Mouse (Mus musculus) brown adipose tissue, adult 24 weeks (tissue): Measurements from ENCODE around the gene Cyp2s1. TPM values are rescaled to one million over a fixed set of nuclear protein-coding genes. Genes with fewer than 3 reads are reported as not detected.
A peak's percentile ranks its signal among the peaks of the same experiment; 100 is the strongest.

ENCODE experiments used
- H3K27ac ChIP-seq: fragments of 200-500 bp; replicated peaks from 2 replicates; pipeline ENCODE4 v1.5.1; 2012; ENCODE audit warnings: low read depth, mild to moderate bottlenecking, low read length
- H3K4me1 ChIP-seq: fragments of 200-500 bp; 2 replicates; pipeline ENCODE4 v1.6.1; 2012; ENCODE audit warnings: low read length, mixed read lengths; ENCODE audit not compliant: control insufficient read depth, insufficient read depth, insufficient read length
- H3K4me3 ChIP-seq: fragments of 200-500 bp; 2 replicates; pipeline ENCODE4 v1.5.1; 2012; ENCODE audit warnings: low read depth, mild to moderate bottlenecking, low read length, moderate library complexity; ENCODE audit not compliant: insufficient read depth
- polyA plus RNA-seq: library from polyadenylated mRNA; stranded (reverse); fragments of >200 nt; gene quantifications from 2 replicates; pipeline ENCODE4 v1.2.4, GENCODE M21; 2012; ENCODE audit not compliant: missing spikeins, insufficient read depth, insufficient read length

The Cyp2s1 gene
- polyA plus RNA-seq: not detected in 2 replicates

DNA sequence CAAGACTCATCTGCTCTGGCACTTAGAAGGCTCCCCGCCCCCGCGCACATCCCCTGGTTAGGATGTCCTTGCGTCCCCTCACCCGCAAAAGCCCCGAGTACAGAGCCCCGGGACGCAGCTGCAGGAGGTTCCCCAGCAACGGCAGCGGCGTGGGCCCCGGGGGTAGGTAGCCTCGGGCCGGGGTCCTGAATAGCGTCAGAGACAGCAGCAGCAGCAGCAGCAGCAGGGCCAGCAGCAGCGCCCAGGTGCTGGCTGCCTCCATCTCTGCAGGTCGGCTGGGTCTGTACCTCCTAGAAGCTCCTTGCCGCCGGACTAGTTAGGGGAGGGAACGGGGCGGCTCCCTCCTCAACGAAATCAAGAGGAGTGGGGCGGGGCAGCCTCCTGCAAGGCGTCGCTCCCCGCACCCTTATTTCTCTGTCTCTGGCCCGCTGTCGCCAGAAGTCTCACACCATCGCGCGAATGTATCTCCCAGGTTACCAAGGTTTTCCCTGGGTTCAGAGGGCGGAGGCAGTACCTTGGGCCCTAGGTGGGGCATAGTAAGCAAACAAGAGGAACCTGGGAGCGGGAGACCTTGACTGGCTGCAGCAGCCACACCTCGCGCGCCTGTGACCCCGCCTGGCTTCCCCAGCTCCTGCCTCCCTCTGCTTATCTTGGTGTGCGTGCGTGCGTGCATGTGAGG is at the start of gene Cyp2s1:
Gene Cyp2s1, minus strand, starts transcription at position 673 of the 679 bp plus-strand sequence.
- Histone ChIP-seq H3K4me3 (peak within 1 kb of the TSS; percentile 45), H3K27ac (no peak within 1 kb of the TSS)

DNA sequence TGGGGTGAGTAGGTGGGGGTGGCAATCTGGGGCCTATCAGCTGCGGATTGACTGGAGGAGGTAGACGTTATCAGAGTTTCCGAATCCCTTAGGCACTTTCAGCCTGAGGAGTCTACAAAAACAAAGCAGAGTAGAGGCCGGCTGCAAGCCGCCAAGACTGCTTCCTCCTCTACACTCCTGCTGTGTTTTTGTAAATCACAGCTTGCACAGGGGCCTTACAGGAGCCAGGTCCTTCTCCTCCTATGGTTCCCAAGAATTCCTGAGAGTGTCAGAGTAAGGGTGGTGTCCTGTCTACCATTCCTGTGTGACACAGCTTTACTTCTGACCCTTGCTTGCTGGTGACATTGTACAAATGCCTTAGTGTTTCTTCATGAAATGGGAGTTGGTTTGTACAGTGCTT is 48.1 kb upstream of the Cyp2s1 start:
- Histone ChIP-seq H3K4me1 (no peaks in the 10 kb centered on the region), H3K4me3 (no peak overlapping the region), H3K27ac (no peak overlapping the region)

More for the DNA sequence above, at the start of gene Cyp2s1:
- no peaks in the 10 kb centered on the region for H3K4me1 ChIP-seq

DNA sequence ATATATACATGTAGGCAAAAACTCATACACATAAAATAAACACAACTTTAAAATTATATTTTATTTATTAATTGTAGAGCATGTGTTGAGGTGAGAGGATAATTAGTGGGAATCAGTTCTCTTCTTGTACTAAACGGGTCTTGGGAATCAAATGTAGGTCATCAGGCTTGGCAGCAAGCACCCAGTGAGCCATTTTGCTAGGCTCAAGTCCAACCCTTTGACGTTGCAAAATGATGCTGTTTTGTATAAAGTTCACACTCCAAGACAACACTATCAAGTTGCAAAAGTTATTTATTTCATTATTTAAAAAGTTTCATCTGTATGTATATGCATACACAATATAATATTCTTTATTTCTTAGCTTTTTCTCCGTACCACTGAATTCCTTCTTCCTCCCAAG is 47.0 kb upstream of the Cyp2s1 start:
- Histone ChIP-seq H3K27ac (no peak overlapping the region), H3K4me1 (no peaks in the 10 kb centered on the region), H3K4me3 (no peak overlapping the region)

DNA sequence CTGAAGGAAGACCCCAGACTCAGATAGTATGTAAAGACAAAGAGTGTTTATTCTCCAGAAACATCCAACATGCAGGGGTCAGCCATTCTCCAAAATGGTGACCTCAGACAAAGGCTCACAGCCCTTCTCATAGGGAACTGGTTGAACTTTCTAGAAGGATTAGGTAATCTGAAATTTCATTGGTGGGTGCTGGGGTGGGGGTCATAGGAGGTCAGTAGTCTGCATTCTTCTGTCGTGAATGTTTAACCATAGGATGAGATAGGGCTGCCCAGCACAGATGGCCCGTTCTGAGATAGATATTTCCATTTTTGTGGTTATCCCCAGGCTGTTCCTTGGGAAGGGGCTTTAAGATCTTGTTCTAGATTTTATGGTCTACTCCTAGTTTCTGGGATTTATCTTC is 45.7 kb upstream of the Cyp2s1 start:
- Histone ChIP-seq H3K4me3 (no peak overlapping the region), H3K4me1 (no peaks in the 10 kb centered on the region), H3K27ac (no peak overlapping the region)

GRCm38 (mm10) chr7:25859962-25860870 is 43.5 kb upstream of the Cyp2s1 start:
- no peaks in the 10 kb centered on the region for H3K4me1 ChIP-seq
- no peak overlapping the region for H3K4me3 ChIP-seq
- H3K27ac ChIP-seq: no peak overlapping the region

GRCm38 (mm10) chr7:25855082-25855481 is 38.4 kb upstream of the Cyp2s1 start:
- no peak overlapping the region for H3K4me3 ChIP-seq
- H3K27ac ChIP-seq: no peak overlapping the region
- no peaks in the 10 kb centered on the region for H3K4me1 ChIP-seq

GRCm38 (mm10) chr7:25848444-25848812 is 31.7 kb upstream of the Cyp2s1 start:
- Histone ChIP-seq H3K4me3 (peak overlapping the region; percentile 94), H3K4me1 (no peaks in the 10 kb centered on the region), H3K27ac (0 out of 2 replicates have a peak overlapping the region, but pooled peaks have one; percentile 65)

DNA sequence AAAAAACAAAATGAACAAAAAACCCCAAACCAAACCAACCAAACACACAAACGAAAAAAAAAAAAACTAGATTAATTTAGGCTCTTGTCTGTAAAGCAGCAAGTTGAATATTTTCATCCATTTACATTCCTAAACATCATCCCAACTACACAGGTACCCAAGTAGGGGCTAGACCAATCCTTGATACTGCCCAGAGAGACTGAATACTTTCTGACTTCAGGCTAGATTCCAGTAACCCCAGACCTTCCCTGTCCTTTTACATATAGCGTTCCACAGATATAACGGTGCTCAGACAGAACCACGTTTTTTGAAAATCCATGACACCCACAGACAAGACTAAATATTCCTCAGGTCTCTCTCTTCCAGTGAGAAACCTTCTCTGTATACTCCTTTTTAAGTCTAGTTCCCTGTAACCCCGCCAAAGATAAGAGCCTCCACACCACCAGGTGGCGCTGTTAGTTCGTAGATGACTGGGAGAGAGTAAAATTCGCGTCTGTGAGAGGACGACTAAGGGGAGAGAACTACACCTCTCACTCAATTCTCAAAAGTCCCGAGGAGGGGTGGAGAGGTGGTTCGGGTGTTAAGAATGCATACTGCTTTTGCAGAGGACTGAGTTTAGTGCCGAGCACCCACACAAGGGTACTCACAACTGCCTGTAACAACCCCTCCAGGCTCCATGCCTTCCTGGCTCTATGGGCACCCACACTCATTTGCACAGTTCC is 31.2 kb upstream of the Cyp2s1 start:
- Histone ChIP-seq H3K4me1 (no peaks in the 10 kb centered on the region), H3K4me3 (peak overlapping the region; percentile 94), H3K27ac (0 out of 2 replicates have a peak overlapping the region, but pooled peaks have one; percentile 65)

DNA sequence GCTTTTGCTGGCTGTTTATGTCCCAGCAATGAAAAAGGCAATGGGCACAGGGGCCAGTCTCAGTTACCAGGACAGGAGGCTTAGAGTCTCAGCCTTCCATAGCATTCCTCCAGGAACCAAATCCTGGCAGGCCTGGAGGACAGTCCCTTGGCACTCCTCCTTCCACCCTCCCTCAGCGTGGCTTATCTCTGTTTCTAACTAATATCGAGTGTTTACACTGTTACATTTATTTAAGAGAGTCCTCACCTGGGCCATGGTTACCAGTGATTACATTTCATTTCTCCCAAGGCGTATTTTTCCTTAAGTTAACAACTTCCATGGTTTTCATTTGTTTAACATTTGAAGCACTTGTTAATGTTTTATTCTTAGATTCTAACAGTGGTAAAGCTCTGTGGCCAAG is 28.2 kb upstream of the Cyp2s1 start:
- no peak overlapping the region for H3K4me3 ChIP-seq

GRCm38 (mm10) chr7:25844423-25844822 is 27.7 kb upstream of the Cyp2s1 start:
- no peak overlapping the region for H3K4me3 ChIP-seq
- H3K4me1 ChIP-seq: no peaks in the 10 kb centered on the region
- H3K27ac ChIP-seq: no peak overlapping the region

More for the DNA sequence above, 28.2 kb upstream of the Cyp2s1 start:
- H3K4me1 ChIP-seq: no peaks in the 10 kb centered on the region
- no peak overlapping the region for H3K27ac ChIP-seq

DNA sequence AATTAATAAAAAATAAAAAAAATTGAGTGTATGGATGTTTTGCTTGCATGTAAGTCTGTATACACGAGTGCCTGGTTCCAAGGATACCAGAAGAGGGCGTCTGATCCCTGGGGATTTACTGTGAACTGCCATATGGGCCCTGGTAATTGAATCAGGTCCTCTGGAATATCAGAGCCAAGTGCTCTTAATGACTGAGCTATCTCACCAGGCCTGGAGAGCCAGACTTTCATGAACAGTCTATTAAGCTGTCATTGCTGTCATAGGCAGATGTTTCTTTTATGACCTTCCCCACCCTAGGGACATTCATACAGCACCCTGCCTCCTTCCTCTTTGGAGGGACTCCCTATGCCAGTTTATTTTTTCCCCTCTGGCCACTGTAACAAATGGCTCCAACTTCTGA is 26.8 kb upstream of the Cyp2s1 start:
- Histone ChIP-seq H3K4me1 (no peaks in the 10 kb centered on the region), H3K4me3 (no peak overlapping the region)

DNA sequence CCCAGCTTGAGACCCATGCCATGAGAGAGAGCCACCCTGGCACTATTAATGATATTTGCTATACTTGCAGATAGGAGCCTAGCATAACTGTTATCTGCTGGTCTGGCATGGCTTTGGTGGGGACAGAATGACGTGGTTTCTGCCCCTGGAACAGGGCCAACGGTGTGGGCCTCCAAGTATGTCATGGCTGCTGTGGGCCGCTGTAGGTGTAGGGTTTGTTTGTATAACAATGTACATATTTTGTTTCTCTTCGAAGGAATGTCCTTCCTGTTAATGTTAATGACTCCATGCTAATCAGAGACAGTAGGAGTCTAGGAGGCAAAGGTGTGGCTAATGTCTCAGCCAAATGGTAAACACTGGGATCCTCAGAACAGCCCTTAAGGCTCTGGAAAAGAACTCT is 24.2 kb upstream of the Cyp2s1 start:
- no peak overlapping the region for H3K4me3 ChIP-seq
- no peak overlapping the region for H3K27ac ChIP-seq
- H3K4me1 ChIP-seq: peaks cover 2% of the 10 kb centered on the region; the same call in 1 of the 2 replicates

More for the DNA sequence above, 26.8 kb upstream of the Cyp2s1 start:
- H3K27ac ChIP-seq: no peak overlapping the region

- H3K27ac ChIP-seq: no peak overlapping the region
- H3K4me3 ChIP-seq: no peak overlapping the region
- H3K4me1 ChIP-seq: peaks cover 12% of the 10 kb centered on the region
These were observed 18.6 kb upstream of the Cyp2s1 start for GRCm38 (mm10) chr7:25835188-25835891.
